Mouse (Mus musculus): ENCODE measurements around the gene Creb5. TPM values are rescaled to one million over a fixed set of nuclear protein-coding genes. Genes with fewer than 3 reads are reported as not detected.

Creb5 gene
- polyA plus RNA-seq, 1 experiment = 0.30 TPM

- WGBS = 73% methylated on average over 5 of the region's 5 CpGs
- no peak for DNase-seq (ENCODE audit: low read depth, low spot score)
Observed at GRCm38 (mm10) chr6:53517371-53517945, 230.4 kb downstream of the Creb5 start.

GRCm38 (mm10) chr6:53523743-53524497 is 236.8 kb downstream of the Creb5 start:
- no peak for DNase-seq (ENCODE audit: low read depth, low spot score)
- WGBS = 69% methylated on average over 13 of the region's 13 CpGs

- DNase-seq (ENCODE audit: low read depth, low spot score) = no peak
- WGBS = 80% methylated on average over 1 of the region's 1 CpGs
Observed at GRCm38 (mm10) chr6:53526460-53526859, 239.4 kb downstream of the Creb5 start.

- 70% methylated on average over 8 of the region's 8 CpGs for WGBS
- DNase-seq (ENCODE audit: low read depth, low spot score) = no peak
Observed at GRCm38 (mm10) chr6:53530742-53531141, 243.7 kb downstream of the Creb5 start.

- WGBS = 85% methylated on average over 4 of the region's 4 CpGs
- no peak for DNase-seq (ENCODE audit: low read depth, low spot score)
Observed at GRCm38 (mm10) chr6:53531461-53531860, 244.4 kb downstream of the Creb5 start.

GRCm38 (mm10) chr6:53537530-53537929 is 250.5 kb downstream of the Creb5 start:
- WGBS = 89% methylated on average over 4 of the region's 4 CpGs
- no peak for DNase-seq (ENCODE audit: low read depth, low spot score)

GRCm38 (mm10) chr6:53541798-53542197 is 254.7 kb downstream of the Creb5 start:
- no peak for DNase-seq (ENCODE audit: low read depth, low spot score)
- 93% methylated on average over 5 of the region's 5 CpGs for whole genome bisulfite sequencing

GRCm38 (mm10) chr6:53545483-53545900 is 258.4 kb downstream of the Creb5 start:
- DNase-seq (ENCODE audit: low read depth, low spot score) = no peak
- WGBS = 54% methylated on average over 2 of the region's 2 CpGs

- no peak for DNase-seq (ENCODE audit: low read depth, low spot score)
- 35% methylated on average over 5 of the region's 5 CpGs for WGBS
Observed at GRCm38 (mm10) chr6:53545989-53546388, 258.9 kb downstream of the Creb5 start.

- no peak for DNase-seq (ENCODE audit: low read depth, low spot score)
- WGBS = 69% methylated on average over 6 of the region's 6 CpGs
Observed at GRCm38 (mm10) chr6:53548236-53548635, 261.2 kb downstream of the Creb5 start.

GRCm38 (mm10) chr6:53549409-53549808 is 262.3 kb downstream of the Creb5 start:
- DNase-seq (ENCODE audit: low read depth, low spot score) = no peak
- 47% methylated on average over 6 of the region's 6 CpGs for WGBS

GRCm38 (mm10) chr6:53556050-53556449 is 269.0 kb downstream of the Creb5 start:
- 10% methylated on average over 6 of the region's 6 CpGs for WGBS
- no peak for DNase-seq (ENCODE audit: low read depth, low spot score)

- 66% methylated on average over 5 of the region's 5 CpGs for WGBS
- no peak for DNase-seq (ENCODE audit: low read depth, low spot score)
Observed at GRCm38 (mm10) chr6:53560928-53561327, 273.9 kb downstream of the Creb5 start.

GRCm38 (mm10) chr6:53562586-53562985 is 275.5 kb downstream of the Creb5 start:
- 69% methylated on average over 7 of the region's 7 CpGs for WGBS
- no peak for DNase-seq (ENCODE audit: low read depth, low spot score)

GRCm38 (mm10) chr6:53563546-53564185 is 276.6 kb downstream of the Creb5 start:
- no peak for DNase-seq (ENCODE audit: low read depth, low spot score)
- 53% methylated on average over 16 of the region's 16 CpGs for WGBS

GRCm38 (mm10) chr6:53569436-53569835 is 282.4 kb downstream of the Creb5 start:
- no peak for DNase-seq (ENCODE audit: low read depth, low spot score)
- 71% methylated on average over 3 of the region's 3 CpGs for WGBS

GRCm38 (mm10) chr6:53570906-53571305 is 283.8 kb downstream of the Creb5 start:
- no peak for DNase-seq (ENCODE audit: low read depth, low spot score)
- 86% methylated on average over 4 of the region's 4 CpGs for WGBS

GRCm38 (mm10) chr6:53571571-53572122 is 284.6 kb downstream of the Creb5 start:
- WGBS = 90% methylated on average over 4 of the region's 4 CpGs
- no peak for DNase-seq (ENCODE audit: low read depth, low spot score)

GRCm38 (mm10) chr6:53572456-53572855 is 285.4 kb downstream of the Creb5 start:
- 67% methylated on average over 4 of the region's 4 CpGs for WGBS
- no peak for DNase-seq (ENCODE audit: low read depth, low spot score)

- 7% methylated on average over 16 of the region's 16 CpGs for WGBS
- peak; percentile 43 for DNase-seq (ENCODE audit: low read depth, low spot score)
Observed at GRCm38 (mm10) chr6:53572979-53573710, 286.1 kb downstream of the Creb5 start.

All from large intestine, adult 2 months (tissue).